Mouse (Mus musculus) A20 (cell line): ENCODE results near the gene Klhl29.

ENCODE experiments used
- DNase-seq: peaks from one replicate; pipeline ENCODE4 v3.0.0-alpha.2; 2011; ENCODE audit warnings: low read depth, low spot score

Klhl29 gene

DNA sequence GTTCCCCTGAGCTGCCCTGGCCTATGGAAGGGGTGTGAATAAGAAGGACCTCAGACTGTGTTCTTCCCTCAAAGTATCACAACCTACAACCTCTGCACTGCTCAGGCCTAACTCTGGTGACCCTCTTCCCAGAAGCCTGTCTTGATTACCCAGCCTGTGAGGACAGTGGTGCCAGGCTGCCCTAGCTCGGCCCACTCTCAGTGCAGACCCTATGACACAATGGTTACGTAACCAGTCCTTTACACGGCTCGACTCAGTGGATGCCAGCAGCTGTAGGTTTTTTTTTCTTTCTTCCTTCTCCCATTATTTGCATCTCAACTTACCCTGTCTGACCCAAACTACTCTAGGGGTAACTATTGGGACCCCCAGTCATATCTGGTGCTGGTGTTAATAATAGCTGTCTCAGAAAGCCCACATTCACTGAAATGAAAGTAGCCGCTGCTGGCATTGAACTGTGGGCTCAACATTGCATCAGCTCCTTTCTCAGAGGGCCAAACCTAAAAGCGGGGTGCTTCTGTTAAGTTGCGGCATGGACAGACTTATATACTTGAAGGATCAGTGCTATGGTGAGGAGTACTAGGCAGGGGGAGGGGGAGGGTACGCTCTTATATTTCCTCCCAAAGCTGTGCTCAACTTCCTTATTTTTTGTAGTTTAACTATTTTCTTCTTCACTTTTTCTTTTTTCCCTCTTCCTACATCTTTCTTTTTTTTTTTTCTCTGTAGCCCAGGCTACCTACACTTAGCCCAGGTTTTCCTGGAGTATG is 152.9 kb downstream of the Klhl29 start:
- no peak for DNase-seq

DNA sequence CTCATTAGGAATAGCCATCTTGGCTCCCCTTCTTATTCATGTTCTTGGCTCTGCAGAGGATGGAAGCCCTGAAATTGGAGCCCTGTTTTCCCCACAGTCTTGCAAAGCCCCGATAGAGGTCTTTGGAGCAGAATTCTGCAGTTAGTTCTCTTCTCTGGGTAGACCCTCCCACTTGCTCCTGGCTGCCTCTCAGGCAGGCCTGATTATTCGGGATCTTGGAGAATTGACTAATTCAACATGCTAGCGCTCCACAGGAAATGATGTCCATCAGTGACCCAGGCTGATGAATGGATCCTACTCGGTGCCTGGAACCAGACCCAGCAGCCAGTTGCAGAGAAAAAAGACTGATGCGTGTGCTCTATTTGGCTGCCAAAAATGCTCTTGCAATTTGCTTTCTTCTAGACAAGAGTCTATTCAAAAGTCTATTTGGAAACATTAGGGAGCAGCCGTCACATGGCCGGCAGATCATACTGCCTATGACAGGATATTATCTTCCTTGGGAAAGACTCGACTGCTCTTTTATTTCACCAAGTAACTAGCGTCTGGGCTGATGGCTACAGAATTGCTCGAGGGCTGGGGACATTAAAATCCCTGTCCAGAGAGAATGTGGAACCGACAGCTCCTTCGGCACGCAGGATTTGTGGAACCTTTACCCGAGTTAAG is 155.4 kb downstream of the Klhl29 start:
- no peak for DNase-seq

DNA sequence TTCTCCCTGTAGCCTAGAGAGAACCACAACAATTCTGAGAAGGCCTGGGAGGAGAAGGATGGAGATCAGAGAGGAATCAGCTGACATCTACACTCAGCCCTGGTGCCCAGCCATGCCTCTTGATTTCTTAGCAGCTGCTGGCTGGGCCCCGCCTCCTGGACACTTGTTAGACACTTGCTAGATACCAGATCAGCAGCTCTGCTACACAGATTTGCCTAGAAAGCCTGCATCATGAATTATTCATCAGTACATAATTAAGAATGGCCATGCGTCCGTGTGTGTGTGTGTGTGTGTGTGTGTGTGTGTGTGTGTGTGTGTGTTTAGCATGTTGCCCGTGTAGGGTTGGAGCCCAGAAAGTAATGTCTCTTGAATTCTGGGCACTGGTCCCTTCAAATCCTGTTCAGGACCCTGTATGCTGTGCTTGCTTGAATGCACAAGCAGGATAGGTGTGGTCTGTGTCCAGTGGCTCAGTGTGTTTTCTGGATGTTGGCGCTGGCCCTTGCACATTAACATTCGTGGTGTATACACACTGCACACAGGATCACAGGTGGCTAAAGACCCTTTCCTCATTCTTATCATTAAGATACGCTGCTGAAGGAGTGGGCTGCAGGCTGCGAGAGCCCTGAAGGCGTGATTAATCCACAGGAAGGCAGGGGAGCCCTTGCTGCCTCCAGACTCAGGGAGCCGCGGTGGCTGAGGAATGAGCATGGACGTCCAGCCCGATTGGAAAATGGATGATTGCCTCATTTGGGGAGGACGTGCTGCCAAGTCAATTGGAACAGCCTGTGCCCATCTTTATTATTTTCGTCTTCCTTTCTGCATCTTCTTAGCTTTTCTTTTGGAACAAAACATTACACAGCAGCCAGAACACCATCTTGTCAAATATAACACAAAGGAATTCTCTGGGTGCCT is 159.4 kb downstream of the Klhl29 start:
- no peak for DNase-seq

GRCm38 (mm10) chr12:5214266-5214665 is 161.2 kb downstream of the Klhl29 start:
- no peak for DNase-seq

- DNase-seq = no peak
These were observed 162.0 kb downstream of the Klhl29 start for GRCm38 (mm10) chr12:5213339-5214104.

DNA sequence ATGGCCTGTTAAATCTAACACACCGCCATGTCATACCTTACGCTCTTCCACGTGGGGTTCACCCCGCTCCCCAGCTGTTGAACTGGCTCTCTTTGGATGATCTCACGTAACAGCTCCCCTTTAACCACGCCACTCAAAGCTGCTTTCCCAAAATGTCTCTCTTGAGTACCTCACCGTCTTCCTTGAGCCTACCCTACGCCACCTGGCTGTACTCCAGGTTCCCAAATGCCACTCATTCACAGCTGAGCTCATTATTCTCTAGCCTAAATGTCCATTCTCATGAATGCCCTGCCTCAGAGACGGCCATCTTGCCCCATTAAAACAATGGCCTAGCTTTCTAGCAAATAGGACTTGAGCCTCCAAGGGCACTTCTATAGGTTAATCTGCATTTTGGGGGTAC is 163.6 kb downstream of the Klhl29 start:
- no peak for DNase-seq

DNA sequence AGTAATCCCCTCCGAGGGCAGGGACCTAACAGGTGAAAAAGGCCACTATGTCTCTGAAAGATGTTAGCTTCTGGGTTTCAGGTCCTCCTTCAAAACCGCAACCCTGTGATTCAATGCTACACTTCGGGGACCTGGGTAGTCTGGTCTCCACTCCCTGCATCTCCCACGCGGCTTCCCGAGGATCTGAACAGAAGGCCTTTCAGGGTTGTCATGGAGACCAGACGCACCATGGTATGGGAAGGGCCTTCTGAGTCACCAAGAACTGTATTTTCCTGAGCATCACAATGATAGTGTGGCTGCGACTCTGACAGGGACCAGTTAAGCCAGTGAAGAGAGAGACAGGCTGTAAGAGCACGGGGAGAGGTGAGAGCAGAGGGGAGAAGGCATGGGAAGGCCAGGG is 164.7 kb downstream of the Klhl29 start:
- no peak for DNase-seq

- no peak for DNase-seq
These were observed 167.3 kb downstream of the Klhl29 start for GRCm38 (mm10) chr12:5207941-5208905.

DNA sequence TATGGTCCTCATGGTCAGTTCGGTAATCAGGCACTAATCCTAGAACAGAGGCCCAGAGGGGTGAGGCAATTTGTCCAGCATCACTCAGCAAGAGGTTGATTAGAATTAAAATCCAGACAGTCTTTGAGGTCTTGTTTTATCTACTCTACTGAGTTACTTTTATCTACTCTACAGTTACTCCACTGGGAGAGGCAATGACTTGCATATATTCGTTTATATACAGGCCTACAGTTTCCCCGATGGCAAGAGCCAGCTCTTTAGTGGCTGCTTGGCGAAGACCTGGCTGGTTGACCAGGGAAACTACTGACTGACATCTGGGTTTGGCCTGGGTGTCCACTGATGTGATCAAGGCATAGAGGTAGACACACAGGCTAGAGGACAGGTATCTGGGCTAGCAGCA is 168.3 kb downstream of the Klhl29 start:
- DNase-seq = no peak

- DNase-seq = no peak
These were observed 171.2 kb downstream of the Klhl29 start for GRCm38 (mm10) chr12:5204071-5204840.

- DNase-seq = no peak
These were observed 172.1 kb downstream of the Klhl29 start for GRCm38 (mm10) chr12:5203385-5203784.

DNA sequence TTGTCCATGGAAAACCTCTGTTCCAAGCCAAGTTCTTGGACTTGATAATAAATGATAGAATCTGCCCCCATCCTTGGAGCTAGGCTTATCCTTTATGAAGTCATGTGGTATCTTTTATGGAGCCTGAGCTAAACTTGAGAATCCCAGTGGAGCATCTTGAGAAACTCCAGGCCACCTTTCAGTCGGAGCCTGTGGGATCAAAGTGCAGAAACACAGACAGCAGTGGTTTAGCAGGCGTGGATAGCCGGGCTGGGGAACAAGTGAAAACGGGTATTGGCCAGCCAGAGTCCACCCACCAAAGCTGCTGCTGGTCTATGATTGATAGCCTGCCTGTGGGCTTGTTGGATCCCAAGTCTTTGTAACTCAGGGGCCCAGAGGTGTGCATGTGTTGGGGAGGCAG is 177.2 kb downstream of the Klhl29 start:
- DNase-seq = no peak

GRCm38 (mm10) chr12:5194176-5194575 is 181.3 kb downstream of the Klhl29 start:
- no peak for DNase-seq

DNA sequence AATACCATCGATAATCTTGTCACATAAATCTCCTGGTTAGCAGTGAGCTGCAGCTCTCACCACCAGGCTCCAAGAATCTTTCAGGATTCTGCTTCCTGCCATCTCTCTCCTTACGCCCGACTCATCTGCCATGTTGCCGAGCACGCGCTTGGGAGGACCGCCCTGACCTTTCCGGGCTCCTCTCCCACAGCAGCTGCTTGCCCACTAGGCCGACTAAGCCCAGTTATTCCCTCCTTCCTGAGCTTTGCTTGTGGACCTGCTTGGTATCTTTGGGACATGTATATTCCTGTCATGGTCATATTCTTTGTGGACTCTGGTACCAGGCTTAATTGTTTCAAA is 183.1 kb downstream of the Klhl29 start:
- no peak for DNase-seq

GRCm38 (mm10) chr12:5191628-5192379 is 183.7 kb downstream of the Klhl29 start:
- no peak for DNase-seq

DNA sequence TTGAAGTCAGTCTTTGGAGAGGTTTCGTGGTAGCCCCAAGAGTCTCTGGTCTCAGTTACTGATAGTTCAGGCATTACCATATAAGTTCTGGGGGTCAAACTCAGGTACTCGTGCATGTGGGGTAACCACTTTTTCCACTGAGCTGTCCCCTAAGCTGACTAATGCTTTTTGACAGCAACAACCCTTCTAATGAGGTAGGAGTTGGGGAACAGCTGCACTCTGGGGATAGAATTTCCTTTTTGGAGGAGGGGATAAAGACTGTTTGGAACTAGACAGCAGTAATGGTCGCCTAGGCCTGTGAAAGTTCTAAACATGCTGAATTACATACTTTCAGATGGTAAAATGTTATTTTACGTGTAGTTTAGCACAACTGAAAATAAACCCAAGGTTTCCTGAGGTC is 184.3 kb downstream of the Klhl29 start:
- no peak for DNase-seq

DNA sequence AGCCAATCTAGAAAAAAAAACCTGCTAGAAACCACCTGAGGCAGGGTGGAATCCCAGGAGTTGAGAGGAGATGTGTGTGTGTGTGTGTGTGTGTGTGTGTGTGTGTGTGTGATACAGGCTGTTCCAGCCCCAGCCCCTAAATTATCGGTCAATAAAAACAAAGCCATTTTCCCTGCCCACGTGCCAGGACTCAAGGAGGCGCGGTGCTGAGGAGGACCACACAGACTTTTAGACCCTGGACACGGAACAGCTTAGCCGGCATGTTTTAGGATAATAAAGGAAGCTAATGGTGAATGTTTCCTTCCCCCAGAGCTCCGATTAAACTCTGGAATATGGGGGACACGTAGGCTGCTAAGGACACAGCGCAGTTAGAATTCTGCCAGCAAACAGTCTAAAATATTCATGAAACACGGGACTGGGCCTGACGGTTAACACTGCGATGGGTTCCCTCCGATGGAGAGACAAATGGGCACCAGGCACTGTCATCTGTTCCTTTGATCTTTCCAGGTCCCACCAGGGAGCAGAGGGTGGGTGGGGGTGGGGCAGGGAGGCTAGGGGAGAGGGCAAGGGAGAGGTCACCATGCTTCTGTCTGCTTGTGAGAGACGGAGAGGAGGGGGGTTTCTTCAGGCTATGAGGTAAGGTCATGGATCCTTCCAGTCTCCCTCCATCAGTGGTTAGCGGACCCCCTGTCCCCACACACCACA is 185.9 kb downstream of the Klhl29 start:
- no peak for DNase-seq

GRCm38 (mm10) chr12:5188899-5189298 is 186.6 kb downstream of the Klhl29 start:
- no peak for DNase-seq
